Mouse (Mus musculus) E14TG2a.4 (cell line): ENCODE results near the gene Ddx49.

Experiments used
- CTCF ChIP-seq: conservative IDR thresholded peaks from 2 replicates; pipeline ENCODE4 v1.5.1; 2014; ENCODE audit warnings: low read length
- NANOG ChIP-seq: IDR thresholded peaks from 2 replicates; pipeline ENCODE4 v1.6.1; 2014; ENCODE audit warnings: borderline replicate concordance, low read length, mixed read lengths
- POU5F1 ChIP-seq: IDR thresholded peaks from 2 replicates; pipeline ENCODE4 v1.6.1; 2014; ENCODE audit warnings: low read length, borderline replicate concordance

- no peak for TF ChIP-seq CTCF
- no peak for TF ChIP-seq NANOG
- TF ChIP-seq POU5F1 = no peak
Observed at GRCm38 (mm10) chr8:70347443-70347842, 45.2 kb upstream of the Ddx49 start.
